Mouse (Mus musculus) kidney, postnatal 0 days (tissue): ENCODE results near the gene Usp8. TPM values are rescaled to one million over a fixed set of nuclear protein-coding genes. Genes with fewer than 3 reads are reported as not detected.

Experiments used
- ATAC-seq: fragments of 200-750 bp; cut with Nextera tagmentation; replicated peaks from 2 replicates; pipeline ENCODE4 v1.8.0; 2017; ENCODE audit warnings: low read depth, moderate number of reproducible peaks, moderate TSS enrichment, moderate library complexity; ENCODE audit not compliant: low FRiP score
- DNase-seq: peaks from one replicate; pipeline ENCODE4 v3.0.0-alpha.2; 2016; ENCODE audit warnings: low spot score
- H3K27ac ChIP-seq: fragments of 300-500 bp; sonication (generic); 2 replicates; pipeline ENCODE4 v1.5.1; 2014; ENCODE audit warnings: mild to moderate bottlenecking
- H3K27me3 ChIP-seq: fragments of 300-500 bp; sonication (generic); 2 replicates; pipeline ENCODE4 v1.6.1; 2014; ENCODE audit warnings: low read length, mixed read lengths; ENCODE audit not compliant: insufficient read depth
- H3K36me3 ChIP-seq: fragments of 300-500 bp; sonication (generic); 2 replicates; pipeline ENCODE4 v1.6.1; 2014; ENCODE audit warnings: low read length, mixed read lengths; ENCODE audit not compliant: insufficient read depth
- H3K4me1 ChIP-seq: fragments of 300-500 bp; sonication (generic); replicated peaks from 2 replicates; pipeline ENCODE4 v1.6.1; 2014; ENCODE audit warnings: antibody characterized with exemption, low read length, mixed read lengths; ENCODE audit not compliant: insufficient read depth
- H3K4me2 ChIP-seq: fragments of 300-500 bp; sonication (generic); 2 replicates; pipeline ENCODE4 v1.6.1; 2014; ENCODE audit warnings: mild to moderate bottlenecking, low read length, moderate library complexity, mixed read lengths
- H3K4me3 ChIP-seq: fragments of 300-500 bp; sonication (generic); replicated peaks from 2 replicates; pipeline ENCODE4 v1.5.1; 2014; ENCODE audit warnings: low read depth, low read length
- H3K9ac ChIP-seq: fragments of 300-500 bp; sonication (generic); 2 replicates; pipeline ENCODE4 v1.6.1; 2014; ENCODE audit warnings: low read depth, low read length
- H3K9me3 ChIP-seq: fragments of 300-500 bp; sonication (generic); replicated peaks from 2 replicates; pipeline ENCODE4 v1.6.1; 2016; ENCODE audit warnings: low read length, inconsistent platforms, mixed read lengths
- CTCF ChIP-seq: IDR thresholded peaks from 2 replicates; pipeline ENCODE4 v1.5.1; 2016; ENCODE audit warnings: antibody characterized with exemption, low read depth, mild to moderate bottlenecking, moderate library complexity
- WGBS: fragments of 180-500 bp; shearing (Covaris S2); extraction: QIAGEN DNeasy Blood & Tissue Kit; methylation state at CpG from one replicate; pipeline ENCODE4 v1.1.7; 2014; 5-methylcytosine and 5-hydroxymethylcytosine counted together
- polyA plus RNA-seq: library from polyadenylated mRNA; unstranded; fragments of >200 nt; fragmentation: Nextera tagmentation; extraction: Ambion mirVana; gene quantifications from 2 replicates; pipeline ENCODE4 v1.2.1, GENCODE M21; 2015

The Usp8 gene
- polyA plus RNA-seq, 1 experiment from 2014 or later = 35.7 TPM

GRCm38 (mm10) chr2:126691290-126691689 lies 15.8 kb upstream of the Usp8 start:
- WGBS = 77% methylated on average over 3 of the region's 3 CpGs
- Histone ChIP-seq H3K4me3 (no peak overlapping the region), H3K9me3 (no peaks in the 10 kb centered on the region), H3K27ac (no peak overlapping the region), H3K9ac (no peak overlapping the region), H3K4me2 (no peak overlapping the region), H3K4me1 (no peaks in the 10 kb centered on the region), H3K36me3 (no peaks in the 10 kb centered on the region), H3K27me3 (no peaks in the 10 kb centered on the region)
- ATAC-seq (no peak), DNase-seq (no peak)
- TF ChIP-seq CTCF = no peak

- DNase-seq (no peak), ATAC-seq (no peak)
- no peak overlapping the region for H3K4me2 ChIP-seq
- no peak overlapping the region for H3K9ac ChIP-seq
- H3K4me1 ChIP-seq = no peaks in the 10 kb centered on the region
- no peaks in the 10 kb centered on the region for H3K9me3 ChIP-seq
- H3K27me3 ChIP-seq = no peaks in the 10 kb centered on the region
- 86% methylated on average over 6 of the region's 6 CpGs for WGBS
- H3K4me3 ChIP-seq = no peak overlapping the region
- H3K27ac ChIP-seq = no peak overlapping the region
- no peaks in the 10 kb centered on the region for H3K36me3 ChIP-seq
- no peak for TF ChIP-seq CTCF
Measured at GRCm38 (mm10) chr2:126695285-126695684, 11.8 kb upstream of the Usp8 start.

- WGBS = under 1% methylated on average over 23 of the region's 23 CpGs
- 0 out of 2 replicates have a peak, but pooled peaks cover 8% of the 10 kb centered on the region for H3K4me1 ChIP-seq
- H3K27me3 ChIP-seq = no peaks in the 10 kb centered on the region; the same call in 1 of the 2 replicates
- peak; percentile 88 for ATAC-seq
- H3K4me2 ChIP-seq = peak overlapping the region; percentile 76
- DNase-seq = no peak
- no peak for TF ChIP-seq CTCF
- peak overlapping the region; percentile 86 for H3K4me3 ChIP-seq
- no peaks in the 10 kb centered on the region for H3K36me3 ChIP-seq
- H3K9ac ChIP-seq = peak overlapping the region; percentile 79
- H3K9me3 ChIP-seq = no peaks in the 10 kb centered on the region
- H3K27ac ChIP-seq = peak overlapping the region; percentile 86
Measured at GRCm38 (mm10) chr2:126707438-126707779, 281 bp downstream of the Usp8 start.

GRCm38 (mm10) chr2:126708361-126708760 lies 1.2 kb downstream of the Usp8 start:
- ATAC-seq = no peak
- 78% methylated on average over 4 of the region's 4 CpGs for WGBS
- H3K27ac ChIP-seq = no peak overlapping the region
- H3K27me3 ChIP-seq = no peaks in the 10 kb centered on the region; the same call in 1 of the 2 replicates
- peak overlapping the region; percentile 76 for H3K4me2 ChIP-seq
- no peak for DNase-seq
- H3K4me1 ChIP-seq = 0 out of 2 replicates have a peak, but pooled peaks cover 8% of the 10 kb centered on the region
- no peak overlapping the region for H3K9ac ChIP-seq
- no peaks in the 10 kb centered on the region for H3K9me3 ChIP-seq
- H3K4me3 ChIP-seq = peak overlapping the region; percentile 86
- H3K36me3 ChIP-seq = no peaks in the 10 kb centered on the region
- no peak for TF ChIP-seq CTCF

GRCm38 (mm10) chr2:126712526-126712925 lies 5.4 kb downstream of the Usp8 start:
- 97% methylated on average over 5 of the region's 5 CpGs for WGBS
- Histone ChIP-seq H3K9me3 (no peaks in the 10 kb centered on the region), H3K36me3 (no peaks in the 10 kb centered on the region), H3K27ac (no peak overlapping the region), H3K4me3 (no peak overlapping the region), H3K9ac (no peak overlapping the region), H3K4me2 (no peak overlapping the region), H3K27me3 (no peaks in the 10 kb centered on the region), H3K4me1 (0 out of 2 replicates have a peak, but pooled peaks cover 8% of the 10 kb centered on the region)
- DNase-seq (no peak), ATAC-seq (no peak)
- no peak for TF ChIP-seq CTCF

GRCm38 (mm10) chr2:126712950-126713349 lies 5.8 kb downstream of the Usp8 start:
- H3K4me2 ChIP-seq = no peak overlapping the region
- no peak overlapping the region for H3K27ac ChIP-seq
- H3K9ac ChIP-seq = no peak overlapping the region
- TF ChIP-seq CTCF = no peak
- ATAC-seq (no peak), DNase-seq (no peak)
- no peaks in the 10 kb centered on the region for H3K27me3 ChIP-seq
- H3K4me3 ChIP-seq = no peak overlapping the region
- H3K9me3 ChIP-seq = no peaks in the 10 kb centered on the region
- 0 out of 2 replicates have a peak, but pooled peaks cover 7% of the 10 kb centered on the region for H3K4me1 ChIP-seq
- H3K36me3 ChIP-seq = no peaks in the 10 kb centered on the region

- DNase-seq (no peak), ATAC-seq (no peak)
- 98% methylated on average over 4 of the region's 4 CpGs for WGBS
- no peaks in the 10 kb centered on the region for H3K9me3 ChIP-seq
- H3K9ac ChIP-seq = no peak overlapping the region
- H3K36me3 ChIP-seq = peaks cover 38% of the 10 kb centered on the region
- no peak overlapping the region for H3K4me3 ChIP-seq
- no peaks in the 10 kb centered on the region for H3K27me3 ChIP-seq
- H3K4me1 ChIP-seq = no peaks in the 10 kb centered on the region
- no peak for TF ChIP-seq CTCF
- no peak overlapping the region for H3K27ac ChIP-seq
- H3K4me2 ChIP-seq = no peak overlapping the region
Measured at GRCm38 (mm10) chr2:126729207-126729606, 22.1 kb downstream of the Usp8 start.
